Mouse (Mus musculus): Measurements from ENCODE around the gene Zc4h2.

- TF ChIP-seq CTCF (IDR thresholded peaks at IDR 0.05; ENCODE audit: low read depth) = peak; percentile 47
- no peak for TF ChIP-seq EP300 (optimal IDR thresholded peaks at IDR 0.05)
Observed at GRCm38 (mm10) chrX:95687119-95687518, 28.8 kb upstream of the Zc4h2 start.
